Mouse (Mus musculus) stomach, postnatal 0 days (tissue): Measurements from ENCODE around the gene Prrt2.

Source experiments
- CTCF ChIP-seq: IDR thresholded peaks from 2 replicates; pipeline ENCODE4 v1.5.1; 2016; ENCODE audit warnings: antibody characterized with exemption, low read depth, mild to moderate bottlenecking, moderate library complexity
- EP300 ChIP-seq: optimal IDR thresholded peaks from 2 replicates; pipeline ENCODE3; 2016; ENCODE audit warnings: antibody characterized with exemption

GRCm38 (mm10) chr7:126986319-126986718, 34.7 kb downstream of the Prrt2 start:
- peak; percentile 80 for TF ChIP-seq CTCF
- TF ChIP-seq EP300 = no peak
